Mouse (Mus musculus) thymus, adult 2 months (tissue): ENCODE data around the gene Borcs8. TPM values are rescaled to one million over a fixed set of nuclear protein-coding genes. Genes with fewer than 3 reads are reported as not detected.

Experiments used
- DNase-seq: peaks from one replicate; pipeline ENCODE4 v3.0.0; 2021
- H3K27ac ChIP-seq: fragments of 200-500 bp; 2 replicates; pipeline ENCODE4 v1.5.1; 2012; ENCODE audit warnings: low read length, control low read depth; ENCODE audit not compliant: control insufficient read depth, insufficient read depth
- H3K27me3 ChIP-seq: fragments of 200-500 bp; 2 replicates; pipeline ENCODE4 v1.6.1; 2012; ENCODE audit warnings: mild to moderate bottlenecking, low read length, moderate library complexity, mixed read lengths; ENCODE audit not compliant: control insufficient read depth, insufficient read depth
- H3K36me3 ChIP-seq: fragments of 200-500 bp; 2 replicates; pipeline ENCODE4 v1.6.1; 2012; ENCODE audit warnings: mild to moderate bottlenecking, low read length, moderate library complexity; ENCODE audit not compliant: control insufficient read depth, insufficient read depth
- H3K4me1 ChIP-seq: fragments of 200-500 bp; replicated peaks from 2 replicates; pipeline ENCODE4 v1.6.1; 2012; ENCODE audit warnings: low read length; ENCODE audit not compliant: control insufficient read depth, insufficient read depth
- H3K4me3 ChIP-seq: fragments of 200-500 bp; 2 replicates; pipeline ENCODE4 v1.5.1; 2012; ENCODE audit warnings: mild to moderate bottlenecking, low read length, control low read depth, moderate library complexity; ENCODE audit not compliant: control insufficient read depth, insufficient read depth
- CTCF ChIP-seq: fragments of 200-500 bp; IDR thresholded peaks from 2 replicates; pipeline ENCODE4 v1.5.1; 2012; ENCODE audit warnings: mild to moderate bottlenecking, control low read depth, low read length, moderate library complexity, borderline replicate concordance; ENCODE audit not compliant: control insufficient read depth, poor library complexity, insufficient read depth; ENCODE audit errors: extremely low read depth
- POLR2A ChIP-seq: fragments of 200-500 bp; IDR thresholded peaks from 2 replicates; pipeline ENCODE4 v1.6.1; 2012; ENCODE audit warnings: mild to moderate bottlenecking, low read length, control low read depth, moderate library complexity; ENCODE audit not compliant: control insufficient read depth, poor library complexity, insufficient read depth; ENCODE audit errors: extremely low read depth
- WGBS: fragments of 180-500 bp; shearing (Covaris S2); methylation state at CpG from one replicate; pipeline ENCODE4 v1.1.7; 2018; 5-methylcytosine and 5-hydroxymethylcytosine counted together
- polyA plus RNA-seq: library from polyadenylated mRNA; depleted of rRNA; stranded (reverse); fragments of >200 nt; gene quantifications from 2 replicates; pipeline ENCODE4 v1.2.3, GENCODE M21; 2012

The Borcs8 gene
- polyA plus RNA-seq, 1 experiment = 178 TPM

DNA sequence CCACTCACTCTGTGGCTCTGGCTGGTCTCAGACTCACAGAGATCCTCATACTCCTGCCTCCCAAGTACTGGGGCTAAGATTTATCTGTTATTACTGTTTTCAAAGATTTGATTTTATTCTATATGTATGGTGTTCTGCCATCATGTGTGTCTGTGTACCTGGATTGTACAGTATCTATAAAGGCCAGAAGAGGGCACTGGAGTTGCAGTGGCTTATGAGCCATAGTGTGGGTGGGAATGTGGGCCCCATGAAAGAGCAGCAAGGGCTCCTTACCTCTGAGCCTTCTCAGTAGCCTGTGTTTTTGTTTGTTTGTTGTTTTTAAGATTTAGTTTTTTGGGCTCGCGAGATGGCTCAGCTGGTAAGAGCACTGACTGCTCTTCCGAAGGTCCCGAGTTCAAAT lies 39.8 kb downstream of the Borcs8 start:
- Histone ChIP-seq H3K27me3 (no peaks in the 10 kb centered on the region), H3K4me3 (no peak overlapping the region), H3K27ac (no peak overlapping the region), H3K4me1 (0 out of 2 replicates have a peak, but pooled peaks cover 4% of the 10 kb centered on the region), H3K36me3 (no peaks in the 10 kb centered on the region; the same call in 1 of the 2 replicates)
- no peak for DNase-seq
- WGBS = 95% methylated on average over 4 of the region's 4 CpGs
- no peak for TF ChIP-seq CTCF
- no peak for TF ChIP-seq POLR2A

DNA sequence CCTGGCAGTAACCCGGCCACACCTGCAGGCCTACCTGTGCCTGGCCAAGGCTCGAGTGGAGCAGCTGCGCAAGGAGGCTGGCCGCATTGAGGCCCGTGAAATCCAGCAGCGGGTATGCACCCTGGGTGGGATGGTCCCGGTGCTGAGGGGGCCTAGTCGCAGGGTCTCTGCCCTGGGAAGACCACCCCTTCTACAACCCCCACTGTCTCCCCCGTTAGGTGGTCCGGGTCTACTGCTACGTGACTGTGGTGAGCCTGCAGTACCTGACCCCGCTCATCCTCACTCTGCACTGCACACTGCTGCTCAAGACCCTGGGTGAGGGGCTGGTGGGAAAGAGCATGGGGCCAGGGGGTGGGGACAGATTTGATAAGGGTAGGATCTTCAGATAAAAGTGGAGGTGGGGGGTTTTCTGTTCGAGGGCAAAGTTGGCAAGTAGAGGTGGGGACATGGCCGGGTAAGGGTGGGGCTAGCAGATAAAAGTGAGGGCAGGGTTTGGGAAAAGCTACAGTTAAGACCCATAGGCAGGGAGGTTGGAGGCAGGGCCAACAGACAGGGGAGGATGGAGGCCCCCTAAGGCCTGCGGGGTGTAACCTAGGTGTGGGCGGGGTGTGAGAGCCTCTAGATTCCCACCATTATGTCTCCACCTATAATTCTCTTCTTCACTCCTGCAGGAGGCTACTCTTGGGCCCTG lies 42.1 kb downstream of the Borcs8 start:
- no peak for DNase-seq
- no peak overlapping the region for H3K4me3 ChIP-seq
- no peaks in the 10 kb centered on the region; the same call in 1 of the 2 replicates for H3K36me3 ChIP-seq
- TF ChIP-seq POLR2A (no peak), CTCF (no peak)
- no peaks in the 10 kb centered on the region for H3K4me1 ChIP-seq
- no peaks in the 10 kb centered on the region for H3K27me3 ChIP-seq
- 94% methylated on average over 16 of the region's 16 CpGs for WGBS
- no peak overlapping the region for H3K27ac ChIP-seq

DNA sequence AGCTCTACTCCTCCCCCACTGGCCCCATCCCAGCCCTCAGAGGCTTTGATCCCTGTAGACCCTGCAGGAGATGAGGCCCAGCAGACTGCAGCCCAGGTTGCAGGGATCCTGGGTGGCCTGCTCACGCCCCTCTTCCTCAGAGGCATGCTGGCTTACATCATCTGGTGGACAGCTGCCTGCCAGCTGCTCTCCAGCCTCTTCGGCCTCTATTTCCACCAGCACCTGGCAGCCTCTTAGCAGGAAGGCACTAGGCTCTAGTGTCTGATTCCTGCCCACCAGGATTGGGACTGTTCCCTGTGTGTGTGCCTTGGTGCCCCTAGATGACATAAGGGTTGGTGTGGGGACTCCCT lies 42.6 kb downstream of the Borcs8 start:
- Histone ChIP-seq H3K36me3 (no peaks in the 10 kb centered on the region; the same call in 1 of the 2 replicates), H3K4me3 (no peak overlapping the region), H3K27ac (no peak overlapping the region), H3K27me3 (no peaks in the 10 kb centered on the region), H3K4me1 (no peaks in the 10 kb centered on the region)
- TF ChIP-seq CTCF (no peak), POLR2A (no peak)
- DNase-seq = no peak
- WGBS = 100% methylated on average over 2 of the region's 2 CpGs

DNA sequence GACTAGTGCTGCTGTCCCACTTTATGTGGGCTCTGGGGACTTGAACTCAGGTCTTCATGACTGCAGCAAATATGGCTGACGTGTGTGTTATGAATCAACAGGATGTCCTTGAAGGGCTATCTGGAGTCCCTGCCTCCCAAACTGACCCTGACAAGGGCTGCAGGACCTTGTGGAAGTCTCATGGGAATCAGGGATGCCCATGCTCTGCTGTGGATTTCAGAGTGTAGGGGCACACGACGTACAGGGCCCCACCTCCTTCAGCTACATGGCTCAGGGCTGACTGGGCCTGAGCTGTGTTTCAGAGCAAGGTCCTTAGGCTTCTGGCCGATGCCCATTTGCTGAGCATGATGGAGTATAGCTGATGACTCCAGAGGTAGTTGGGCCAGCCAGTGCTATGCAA lies 43.9 kb downstream of the Borcs8 start:
- DNase-seq = no peak
- Histone ChIP-seq H3K4me1 (no peaks in the 10 kb centered on the region), H3K27ac (no peak overlapping the region), H3K27me3 (no peaks in the 10 kb centered on the region), H3K36me3 (no peaks in the 10 kb centered on the region; the same call in 1 of the 2 replicates), H3K4me3 (no peak overlapping the region)
- 96% methylated on average over 4 of the region's 4 CpGs for WGBS
- TF ChIP-seq POLR2A (no peak), CTCF (no peak)

DNA sequence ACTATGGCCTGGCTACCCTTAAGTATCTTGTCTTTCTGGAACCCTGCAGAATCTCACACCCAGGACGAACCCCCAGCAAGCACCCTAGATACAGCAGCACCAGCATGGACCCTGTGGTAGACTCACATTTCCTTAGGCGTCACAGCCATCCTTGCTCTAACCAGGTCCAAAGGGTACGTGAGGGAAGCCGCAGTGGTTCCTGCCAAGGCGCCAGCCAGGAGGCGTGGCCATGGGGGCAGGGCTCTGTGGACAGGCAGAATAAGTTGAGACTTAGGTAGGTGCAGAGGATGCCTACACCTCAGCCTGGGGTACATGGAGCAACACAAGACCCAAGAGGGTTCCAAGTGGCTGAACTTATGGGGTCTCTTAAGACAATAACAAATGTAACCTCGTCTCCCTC lies 49.4 kb downstream of the Borcs8 start:
- H3K36me3 ChIP-seq = no peaks in the 10 kb centered on the region
- no peak overlapping the region for H3K27ac ChIP-seq
- DNase-seq = no peak
- no peak overlapping the region for H3K4me3 ChIP-seq
- TF ChIP-seq CTCF (no peak), POLR2A (no peak)
- 90% methylated on average over 7 of the region's 7 CpGs for WGBS
- no peaks in the 10 kb centered on the region for H3K4me1 ChIP-seq
- H3K27me3 ChIP-seq = no peaks in the 10 kb centered on the region

DNA sequence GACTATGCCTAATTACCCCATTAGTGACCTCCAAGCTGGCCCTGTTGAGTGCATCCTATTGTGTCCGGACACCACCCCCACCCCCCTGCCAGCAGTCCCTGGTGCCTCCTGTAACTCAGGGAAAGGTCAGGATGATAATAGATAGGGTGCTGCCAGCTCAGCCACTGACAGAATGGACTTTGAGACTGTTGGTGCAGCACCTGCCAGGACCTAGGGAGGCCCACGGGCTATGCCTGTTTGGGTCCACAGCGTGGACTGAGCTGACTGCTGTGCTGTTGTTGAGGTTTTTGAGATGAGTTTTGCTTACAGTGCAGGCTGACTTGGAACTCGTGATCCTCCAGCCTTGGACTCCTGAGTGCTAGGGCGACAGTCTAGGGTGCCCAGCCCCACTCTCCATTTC lies 53.9 kb downstream of the Borcs8 start:
- DNase-seq = no peak
- no peak overlapping the region for H3K27ac ChIP-seq
- no peaks in the 10 kb centered on the region for H3K36me3 ChIP-seq
- H3K27me3 ChIP-seq = no peaks in the 10 kb centered on the region
- no peak overlapping the region for H3K4me3 ChIP-seq
- WGBS = 94% methylated on average over 5 of the region's 5 CpGs
- no peak for TF ChIP-seq CTCF
- no peak for TF ChIP-seq POLR2A
- H3K4me1 ChIP-seq = no peaks in the 10 kb centered on the region

DNA sequence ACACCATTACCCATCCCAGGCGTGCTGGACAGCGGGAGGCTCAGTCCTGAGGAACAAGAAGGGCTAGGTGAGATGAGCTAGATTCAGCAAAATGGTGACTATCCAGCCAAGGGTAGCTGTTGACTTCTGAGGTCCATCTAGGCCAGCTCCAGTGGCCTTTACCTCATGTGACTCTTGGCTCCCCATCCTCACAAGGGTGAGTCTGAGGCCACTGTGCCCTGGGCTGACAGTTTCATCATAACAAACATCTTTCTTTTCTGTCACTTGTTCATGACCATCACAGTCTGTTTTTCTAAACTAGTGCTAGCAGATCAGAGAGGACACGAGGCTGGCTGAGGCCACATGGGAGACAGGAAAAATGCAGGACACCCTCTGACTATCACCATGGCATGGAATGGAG lies 54.9 kb downstream of the Borcs8 start:
- no peaks in the 10 kb centered on the region for H3K4me1 ChIP-seq
- H3K4me3 ChIP-seq = no peak overlapping the region
- no peak overlapping the region for H3K27ac ChIP-seq
- H3K27me3 ChIP-seq = no peaks in the 10 kb centered on the region
- DNase-seq = no peak
- TF ChIP-seq CTCF = no peak
- TF ChIP-seq POLR2A = no peak
- WGBS = 99% methylated on average over 3 of the region's 3 CpGs
- H3K36me3 ChIP-seq = no peaks in the 10 kb centered on the region
